Mouse (Mus musculus) CD4-positive, CD25-positive, alpha-beta regulatory T cell, adult 9 weeks (primary cell): Measurements from ENCODE around the gene Sec22a. TPM values are rescaled to one million over a fixed set of nuclear protein-coding genes. Genes with fewer than 3 reads are reported as not detected.

ENCODE experiments used
- polyA plus RNA-seq: library from polyadenylated mRNA; unstranded; fragments of 100-300 nt; shearing (Covaris generic); gene quantifications from one replicate; pipeline ENCODE4 v1.2.1, GENCODE M21; 2017

Sec22a gene
- polyA plus RNA-seq = 41.9 TPM

DNA sequence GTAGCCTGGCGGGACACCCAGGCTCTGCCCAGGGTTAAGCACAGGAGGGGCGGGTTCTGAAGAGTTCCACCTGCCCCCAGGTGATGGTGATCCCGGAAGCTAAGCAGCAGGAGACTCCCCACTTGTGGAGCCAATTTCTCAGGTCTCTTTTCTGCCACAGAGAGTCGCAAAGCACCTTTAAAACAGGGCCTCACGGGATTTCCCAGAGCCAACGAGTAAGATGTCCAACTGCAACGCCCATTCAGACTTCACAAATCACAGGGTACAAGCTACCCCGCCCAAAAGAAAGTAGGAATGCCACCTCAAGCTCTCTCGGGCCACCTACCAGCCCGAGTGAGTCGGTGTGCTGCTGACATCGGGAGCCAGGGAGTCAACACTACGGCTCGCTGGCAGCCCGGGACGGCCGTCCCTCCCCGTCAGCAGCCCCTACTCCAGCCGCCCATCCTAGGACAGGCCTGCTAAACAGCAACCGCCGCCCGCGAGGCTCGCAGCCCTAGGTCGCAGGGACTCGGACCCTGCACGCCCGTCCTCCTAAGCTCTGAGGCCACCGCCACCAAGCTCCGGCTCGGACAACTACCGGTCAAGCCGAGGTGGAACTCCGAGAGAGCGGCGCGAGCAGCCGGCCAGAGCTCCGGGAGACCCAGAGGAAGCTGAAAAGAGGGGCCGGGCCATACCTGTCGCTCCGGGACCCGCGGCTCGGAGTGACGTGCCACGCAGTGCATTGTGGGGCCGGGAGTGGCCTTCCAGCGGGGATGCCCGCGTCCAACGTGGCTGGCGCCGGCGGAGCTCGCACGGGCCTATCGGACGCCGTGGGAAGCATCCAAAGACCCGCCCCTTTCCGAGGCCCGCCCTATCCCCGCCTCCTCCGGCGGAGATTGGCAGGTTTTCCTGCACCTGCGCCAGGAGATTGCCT, at the start of gene Sec22a:
TSS of gene Sec22a (minus strand) at position 769 of the 913 bp plus-strand sequence.

Other genes starting within 250 kb of the Sec22a start
- gene Adcy5, start 209.0 kb downstream of the Sec22a start, polyA plus RNA-seq = 0.09 TPM
- gene Pdia5, start 127.0 kb upstream of the Sec22a start, polyA plus RNA-seq = not detected
- gene Sema5b, start 177.2 kb upstream of the Sec22a start, polyA plus RNA-seq = not detected